Mouse (Mus musculus) ES-Bruce4 (cell line): ENCODE measurements around the gene Knop1. TPM values are rescaled to one million over a fixed set of nuclear protein-coding genes. Genes with fewer than 3 reads are reported as not detected.

Source experiments
- H3K27ac ChIP-seq: 2 replicates; pipeline ENCODE4 v1.5.1; 2012; ENCODE audit warnings: low read length, inconsistent platforms; ENCODE audit not compliant: insufficient read depth
- H3K27me3 ChIP-seq: 2 replicates; pipeline ENCODE4 v1.6.1; 2012; ENCODE audit warnings: mild to moderate bottlenecking, low read length, inconsistent platforms; ENCODE audit not compliant: control insufficient read depth, poor library complexity, insufficient read depth, severe bottlenecking
- H3K36me3 ChIP-seq: 2 replicates; pipeline ENCODE4 v1.6.1; 2012; ENCODE audit warnings: inconsistent platforms, mild to moderate bottlenecking, low read length, moderate library complexity; ENCODE audit not compliant: control insufficient read depth, poor library complexity, insufficient read depth, severe bottlenecking
- H3K4me1 ChIP-seq: one replicate; pipeline ENCODE4 v1.8.1; 2011; ENCODE audit warnings: low read length; ENCODE audit not compliant: control insufficient read depth, insufficient read depth
- H3K4me3 ChIP-seq: 2 replicates; pipeline ENCODE4 v1.5.1; 2011; ENCODE audit warnings: low read depth, mild to moderate bottlenecking, low read length
- H3K9ac ChIP-seq: 2 replicates; pipeline ENCODE4 v1.6.1; 2012; ENCODE audit warnings: low read depth, mild to moderate bottlenecking, inconsistent platforms; ENCODE audit not compliant: poor library complexity, severe bottlenecking
- H3K9me3 ChIP-seq: replicated peaks from 2 replicates; pipeline ENCODE4 v1.6.1; 2012; ENCODE audit warnings: mild to moderate bottlenecking, low read length, inconsistent platforms; ENCODE audit not compliant: control insufficient read depth, poor library complexity, insufficient read depth, severe bottlenecking
- CTCF ChIP-seq: IDR thresholded peaks from one replicate; pipeline ENCODE4 v1.8.1; 2011; ENCODE audit warnings: low read depth, low read length
- EP300 ChIP-seq: IDR thresholded peaks from 2 replicates; pipeline ENCODE4 v1.6.1; 2011; ENCODE audit warnings: low read depth, low read length; ENCODE audit not compliant: insufficient read depth
- POLR2A ChIP-seq: IDR thresholded peaks from one replicate; pipeline ENCODE4 v1.8.1; 2011; ENCODE audit warnings: low read length; ENCODE audit not compliant: insufficient read depth
- polyA plus RNA-seq: library from polyadenylated mRNA; stranded (reverse); fragments of >200 nt; gene quantifications from 2 replicates; pipeline ENCODE4 v1.2.4, GENCODE M21; 2011; ENCODE audit warnings: low read depth; ENCODE audit not compliant: missing spikeins, insufficient read depth, insufficient read length

Gene Knop1
- polyA plus RNA-seq, 1 experiment = 82.5 TPM

DNA sequence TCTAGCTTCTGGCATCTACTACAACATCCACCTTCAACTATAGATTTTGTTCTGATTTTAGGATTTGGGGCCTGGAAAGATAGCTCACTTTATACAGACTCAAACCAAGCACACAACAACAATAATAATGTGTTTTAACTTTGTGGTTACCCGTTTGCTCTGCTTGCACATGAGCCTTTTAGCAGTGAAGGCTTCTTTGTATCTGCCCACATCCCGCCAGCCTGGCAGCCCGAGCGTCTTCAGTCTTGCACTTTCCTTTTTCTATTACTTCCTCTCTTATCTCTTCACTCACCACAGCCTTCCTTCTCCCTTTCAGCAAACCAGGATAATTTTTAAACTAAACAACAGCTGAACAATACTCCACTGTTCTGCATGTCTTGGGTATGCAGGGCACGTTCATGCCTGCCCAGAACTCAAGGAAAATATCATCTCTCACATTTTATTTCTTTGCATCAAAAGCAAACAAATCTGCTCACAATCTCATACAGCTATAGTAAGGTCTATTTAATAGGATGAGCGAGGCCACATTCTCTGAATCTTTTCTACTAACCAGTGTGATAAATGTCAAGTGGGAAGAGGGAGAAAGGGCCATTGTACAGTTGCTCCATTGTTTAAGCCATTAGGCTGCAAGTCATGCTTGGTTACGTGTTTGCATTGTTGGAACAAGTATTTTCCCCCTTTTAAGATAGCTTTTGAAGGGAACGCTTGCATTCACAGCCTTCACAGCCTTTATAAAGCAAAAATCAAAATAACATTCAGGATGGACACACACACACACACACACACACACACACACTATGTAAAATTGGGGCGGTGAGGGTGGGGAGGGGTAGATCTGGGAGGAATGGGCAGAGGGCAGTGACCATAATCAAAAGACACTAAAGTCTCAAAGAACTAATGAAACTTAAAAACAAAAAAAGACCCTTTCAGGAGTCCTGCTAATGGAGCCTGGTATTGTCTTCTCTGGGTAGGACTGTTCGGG is 39.7 kb upstream of the Knop1 start:
- Histone ChIP-seq H3K9me3 (no peaks in the 10 kb centered on the region), H3K4me1 (no peaks in the 10 kb centered on the region), H3K27me3 (no peaks in the 10 kb centered on the region), H3K36me3 (no peaks in the 10 kb centered on the region), H3K9ac (no peak overlapping the region), H3K27ac (no peak overlapping the region), H3K4me3 (no peak overlapping the region)
- TF ChIP-seq EP300 (no peak), CTCF (no peak), POLR2A (no peak)

DNA sequence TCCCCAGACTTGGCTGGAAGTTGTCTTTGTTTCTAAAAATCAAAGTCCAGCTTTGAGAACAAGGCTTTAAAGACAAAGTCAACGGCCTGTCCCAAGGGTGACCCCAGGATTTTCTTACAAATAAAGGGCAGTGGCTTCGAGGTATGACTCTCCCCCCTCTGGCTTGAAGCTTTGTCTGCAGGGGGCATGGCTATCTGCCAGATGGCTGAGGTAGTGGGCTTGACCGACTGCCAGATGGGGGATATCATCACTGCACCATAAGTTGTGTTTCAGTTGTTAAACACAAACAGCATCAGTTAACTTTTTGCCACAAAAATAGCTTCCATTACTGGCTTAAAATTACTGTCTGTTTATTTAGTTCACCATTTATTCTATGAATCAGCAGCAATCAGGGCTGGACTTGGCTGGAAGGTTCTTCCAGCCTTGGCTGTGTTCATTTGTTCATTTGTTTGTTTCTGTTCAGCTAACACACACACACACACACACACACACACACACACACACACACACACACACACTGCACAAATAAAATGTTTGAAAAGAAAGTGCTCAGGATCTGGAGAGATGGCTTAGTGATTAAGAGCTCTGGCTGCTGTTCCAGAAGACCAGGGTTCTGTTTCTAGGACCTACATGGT is 33.1 kb upstream of the Knop1 start:
- no peak for TF ChIP-seq EP300
- no peak for TF ChIP-seq POLR2A
- TF ChIP-seq CTCF = no peak
- H3K27me3 ChIP-seq = no peaks in the 10 kb centered on the region
- no peak overlapping the region for H3K27ac ChIP-seq
- no peaks in the 10 kb centered on the region for H3K4me1 ChIP-seq
- no peaks in the 10 kb centered on the region for H3K36me3 ChIP-seq
- H3K4me3 ChIP-seq = no peak overlapping the region
- no peaks in the 10 kb centered on the region for H3K9me3 ChIP-seq
- H3K9ac ChIP-seq = no peak overlapping the region

DNA sequence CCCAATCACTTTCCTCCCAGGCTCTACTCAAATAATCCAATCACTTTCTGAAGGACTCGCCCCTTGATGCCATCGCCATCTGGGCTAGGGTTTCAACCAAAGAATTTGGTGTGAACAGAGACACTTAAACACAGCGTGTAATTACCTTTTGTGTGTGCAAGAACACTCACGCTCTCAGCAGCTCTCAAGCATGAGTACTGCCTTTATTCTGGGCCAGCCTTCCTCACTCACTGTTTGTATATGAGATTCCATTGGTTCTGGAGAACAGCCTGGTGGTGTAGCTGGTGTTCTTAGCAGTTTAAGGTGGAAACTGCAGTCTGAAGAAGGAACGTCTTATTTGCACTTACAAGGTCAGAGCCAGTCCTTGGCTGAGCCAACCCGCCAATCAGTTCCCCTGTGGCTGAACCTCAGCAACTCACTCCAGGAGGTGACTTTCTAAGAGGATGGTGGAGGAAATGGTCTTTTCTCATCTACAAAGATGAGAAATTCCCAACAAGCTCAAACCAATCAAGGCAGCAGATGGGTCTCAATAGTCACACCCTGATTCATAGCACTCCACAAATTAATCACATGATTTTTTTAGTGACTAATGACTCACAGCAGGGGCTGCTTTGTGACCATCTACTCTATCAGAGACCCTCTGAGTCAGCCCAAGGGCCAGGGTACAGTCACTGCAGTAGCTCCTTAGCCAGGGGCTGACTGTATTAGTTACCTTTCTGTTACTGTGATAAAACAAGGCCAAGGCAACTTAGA is 31.4 kb upstream of the Knop1 start:
- Histone ChIP-seq H3K27ac (no peak overlapping the region), H3K9me3 (no peaks in the 10 kb centered on the region), H3K27me3 (no peaks in the 10 kb centered on the region), H3K9ac (no peak overlapping the region), H3K36me3 (no peaks in the 10 kb centered on the region), H3K4me1 (no peaks in the 10 kb centered on the region), H3K4me3 (no peak overlapping the region)
- TF ChIP-seq EP300 = no peak
- TF ChIP-seq POLR2A = no peak
- no peak for TF ChIP-seq CTCF

DNA sequence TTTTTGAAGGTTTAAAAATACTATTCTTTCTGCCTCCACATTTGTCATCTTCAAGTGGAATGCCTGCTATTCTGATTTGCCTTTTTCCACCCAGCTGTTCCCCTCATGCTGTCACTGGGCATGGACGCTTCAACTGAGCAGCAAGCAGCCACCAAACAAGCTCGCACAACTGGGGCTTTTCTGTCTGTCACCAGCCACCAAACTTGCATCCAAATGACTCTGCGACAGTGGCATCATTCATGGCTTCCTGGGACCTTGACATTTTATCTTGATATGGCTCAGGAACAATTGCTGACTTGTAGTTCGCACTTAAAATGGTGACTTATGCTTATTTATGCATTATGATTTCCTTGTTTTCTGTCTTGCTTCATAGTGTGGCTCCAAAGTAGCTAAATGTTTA is 28.9 kb upstream of the Knop1 start:
- no peak overlapping the region for H3K4me3 ChIP-seq
- no peak overlapping the region for H3K27ac ChIP-seq
- TF ChIP-seq EP300 = no peak
- TF ChIP-seq CTCF = no peak
- TF ChIP-seq POLR2A = no peak
- H3K9ac ChIP-seq = no peak overlapping the region
- no peaks in the 10 kb centered on the region for H3K9me3 ChIP-seq
- H3K4me1 ChIP-seq = no peaks in the 10 kb centered on the region
- no peaks in the 10 kb centered on the region for H3K27me3 ChIP-seq
- H3K36me3 ChIP-seq = no peaks in the 10 kb centered on the region

DNA sequence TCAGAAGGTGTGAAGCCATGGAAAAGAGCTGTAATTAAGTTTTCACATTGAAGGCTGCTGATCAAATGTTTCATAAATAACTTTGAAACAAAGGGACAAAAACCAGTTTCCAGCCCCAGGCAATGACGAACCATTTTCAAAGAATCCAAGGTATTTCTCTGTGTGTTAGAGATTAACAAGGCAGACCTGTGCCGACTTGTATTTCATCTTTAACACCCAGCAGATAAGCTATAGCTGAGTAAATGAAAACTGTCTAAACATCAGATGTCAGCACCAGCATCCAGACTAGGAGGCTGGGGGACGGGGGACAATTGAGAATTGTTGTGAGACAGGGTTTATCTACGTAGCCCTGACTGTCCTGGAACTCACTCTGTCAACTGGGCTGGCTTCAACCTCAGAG is 27.9 kb upstream of the Knop1 start:
- no peak overlapping the region for H3K4me3 ChIP-seq
- no peaks in the 10 kb centered on the region for H3K36me3 ChIP-seq
- H3K9me3 ChIP-seq = no peaks in the 10 kb centered on the region
- TF ChIP-seq EP300 = no peak
- no peak for TF ChIP-seq POLR2A
- no peak for TF ChIP-seq CTCF
- no peaks in the 10 kb centered on the region for H3K27me3 ChIP-seq
- H3K27ac ChIP-seq = no peak overlapping the region
- H3K4me1 ChIP-seq = no peaks in the 10 kb centered on the region
- no peak overlapping the region for H3K9ac ChIP-seq
